Mouse (Mus musculus): Measurements from ENCODE around the gene Snta1.
A peak's percentile ranks its signal among the peaks of the same experiment; 100 is the strongest.

DNA sequence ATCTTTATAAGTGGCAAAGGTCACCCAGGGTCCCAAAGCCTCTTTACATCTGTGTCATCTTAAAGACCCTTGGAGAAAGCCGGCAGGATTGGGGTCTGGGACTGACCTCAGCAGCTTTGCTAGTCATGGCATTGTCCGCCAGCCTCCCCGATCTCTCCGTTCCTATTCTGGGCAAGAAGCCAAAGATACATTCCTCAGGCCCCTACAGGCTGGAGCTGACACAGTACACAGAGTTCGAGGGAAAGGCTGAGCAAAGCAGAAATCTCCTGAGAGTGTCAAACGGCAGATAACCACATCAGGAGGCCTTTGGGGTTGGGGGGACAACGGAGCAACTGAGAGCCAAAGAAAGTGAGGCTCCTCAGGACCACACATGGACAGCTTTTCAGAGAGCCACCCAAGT lies 5.1 kb downstream of the Snta1 start:
- TF ChIP-seq CTCF (IDR thresholded peaks at IDR 0.05; ENCODE audit: extremely low read depth, insufficient read length, insufficient replicate concordance, low read depth, low read length), result 0 out of 2 replicates have a peak, but pooled peaks have one; percentile 11
- TF ChIP-seq POLR2A (IDR thresholded peaks at IDR 0.05; ENCODE audit: low read depth, low read length), result no peak

Measured in small intestine, adult 2 months (tissue).